In genomic region chr2:167630421-167630820, GRCm38 (mm10) we compare ENCODE assay signal across 9 mouse cellular contexts. TPM values are rescaled to one million over a fixed set of nuclear protein-coding genes. Genes with fewer than 3 reads are reported as not detected.
DNase-seq lines count a peak whose midpoint lies in the region; ATAC-seq and TF ChIP-seq lines count a peak whose summit lies in the region.
"Had no signal": no experiment of that assay in that cellular context is flagged by ENCODE, and none has a peak within 500 bp of the region (broad histone marks: within the 10 kb centered on the region; RNA-seq: fewer than 3 reads in every experiment).

No protein-coding gene starts in this region.

- in situ Hi-C loops in ES-E14 (cut with MboI; ENCODE audit: low sequenced_read_pairs in 2 of 2, unreplicated experiment in 2 of 2), result no loop called here

- no peak for ATAC-seq in heart, postnatal 0 days (ENCODE audit: insufficient read depth, low read depth)

- TF ChIP-seq CTCF in heart, adult 2 months (IDR thresholded peaks at IDR 0.05), result no peak
- TF ChIP-seq CTCF in heart, postnatal 0 days (IDR thresholded peaks at IDR 0.05; ENCODE audit: low read depth), result no peak

- WGBS in heart, adult 2 months, result 30% methylated on average over 5 of the region's 5 CpGs
- WGBS in heart, postnatal 0 days, result 41% methylated on average over 5 of the region's 5 CpGs
- WGBS in macrophage (ENCODE audit: missing documents), result 65% methylated on average over 5 of the region's 5 CpGs

- H3K4me1 ChIP-seq in heart, adult 2 months (ENCODE audit: control insufficient read depth, insufficient read depth, low read length), result peaks cover 38% of the 10 kb centered on the region
- H3K4me1 ChIP-seq in ES-E14 (ENCODE audit: control insufficient read depth in 2 of 2, insufficient read depth in 2 of 2, low read length in 2 of 2, poor library complexity in 1 of 2), result peaks cover 8 to 25% of the 10 kb centered on the region in 2 experiments
- H3K4me1 ChIP-seq in heart, postnatal 0 days (ENCODE audit: control insufficient read depth, insufficient read depth), result peaks cover 48% of the 10 kb centered on the region

- peaks cover 13% of the 10 kb centered on the region for H3K79me2 ChIP-seq in heart, adult 2 months (replicated peaks; ENCODE audit: control insufficient read depth, insufficient read depth, low read length)
- peaks cover 68% of the 10 kb centered on the region for H3K79me2 ChIP-seq in macrophage (ENCODE audit: inconsistent target)

- peak overlapping the region; percentile 93 for H3K9ac ChIP-seq in heart, adult 2 months (ENCODE audit: low read depth, low read length)
- H3K9ac ChIP-seq in ES-E14 (ENCODE audit: insufficient read depth, low read depth, low read length, poor library complexity, severe bottlenecking), result peak overlapping the region; percentile 93; the same call in 1 of the 2 replicates
- peak overlapping the region; percentile 96 for H3K9ac ChIP-seq in heart, postnatal 0 days (replicated peaks; ENCODE audit: low read depth, low read length)

- TF ChIP-seq EP300 in heart, adult 2 months (IDR thresholded peaks at IDR 0.05; ENCODE audit: insufficient read depth, low read depth, low read length), result no peak
- TF ChIP-seq EP300 in heart, postnatal 0 days (IDR thresholded peaks at IDR 0.05; ENCODE audit: low read depth), result no peak

- H3K4me3 ChIP-seq in heart, adult 2 months, result peak overlapping the region; percentile 95; the same call in 1 of the 2 replicates
- H3K4me3 ChIP-seq in ES-E14 (ENCODE audit: insufficient read depth in 1 of 2, low read depth in 1 of 2, low read length in 2 of 2, poor library complexity in 1 of 2, severe bottlenecking in 1 of 2) (peak overlapping the region; percentile 86 to 90), macrophage (ENCODE audit: inconsistent target) (peak overlapping the region; percentile 63)
- H3K4me3 ChIP-seq in heart, postnatal 0 days (ENCODE audit: low read depth, low read length), result peak overlapping the region; percentile 98

- H3K9me3 ChIP-seq in ES-E14 (ENCODE audit: control insufficient read depth, insufficient read depth, low read depth, low read length), result no peaks in the 10 kb centered on the region
- H3K9me3 ChIP-seq in heart, postnatal 0 days (replicated peaks; ENCODE audit: control insufficient read depth, low read length), result no peaks in the 10 kb centered on the region

- no peak for DNase-seq in heart, adult 2 months
- DNase-seq in heart, postnatal 10 days, result no peak
- DNase-seq in ES-E14 (ENCODE audit: low read depth, low spot score), result no peak
- DNase-seq in heart, postnatal 0 days (ENCODE audit: low spot score), result no peak
- no peak for DNase-seq in embryo, embryonic 10.5 days (ENCODE audit: low spot score)
- no peak for DNase-seq in Muller cell, postnatal 12 days (ENCODE audit: inconsistent ontology term)
- DNase-seq in adrenal gland, adult 2 months, result no peak
- DNase-seq: thymus, postnatal 4 days had no signal

- no peak for TF ChIP-seq POLR2A in heart, adult 2 months (IDR thresholded peaks at IDR 0.05; ENCODE audit: insufficient read depth, low read depth, low read length)

- H3K27me3 ChIP-seq in heart, adult 2 months (ENCODE audit: control insufficient read depth, insufficient read depth, low read length), result no peaks in the 10 kb centered on the region
- no peaks in the 10 kb centered on the region for H3K27me3 ChIP-seq in heart, postnatal 0 days (ENCODE audit: control insufficient read depth, insufficient read depth, low read length)

- H3K27ac ChIP-seq in heart, adult 2 months, result peak overlapping the region; percentile 99; the same call in 1 of the 2 replicates
- H3K27ac ChIP-seq in ES-E14 (ENCODE audit: insufficient read depth, low read depth, low read length, poor library complexity, severe bottlenecking) (no peak overlapping the region), macrophage (peak overlapping the region; percentile 33)
- H3K27ac ChIP-seq in heart, postnatal 0 days (ENCODE audit: low read depth), result peak overlapping the region; percentile 93; the same call in 1 of the 2 replicates

- intact Hi-C loops in heart, adult 2 months (cut with DNase I), result no loop called here
- intact Hi-C loops in heart, postnatal 10 days (cut with DNase I), result no loop called here

- H3K4me2 ChIP-seq in heart, postnatal 0 days (ENCODE audit: low read depth, low read length), result peak overlapping the region; percentile 98

- H3K36me3 ChIP-seq in heart, adult 2 months (ENCODE audit: control insufficient read depth, insufficient read depth, low read length), result no peaks in the 10 kb centered on the region
- H3K36me3 ChIP-seq in ES-E14 (ENCODE audit: control insufficient read depth, insufficient read depth, low read length, poor library complexity, severe bottlenecking) (peaks cover 22% of the 10 kb centered on the region; the same call in 1 of the 2 replicates), macrophage (ENCODE audit: inconsistent target) (peaks cover 7% of the 10 kb centered on the region; the same call in 1 of the 2 replicates)
- H3K36me3 ChIP-seq in heart, postnatal 0 days (replicated peaks; ENCODE audit: control insufficient read depth, insufficient read depth, low read length), result no peaks in the 10 kb centered on the region

TF ChIP-seq in ES-E14, 5 proteins besides CTCF, POLR2A, EP300 and RAD21:
- no peak for TF ChIP-seq ZNF384 (IDR thresholded peaks at IDR 0.05; ENCODE audit: low read depth, low read length)
- TF ChIP-seq MAFK (IDR thresholded peaks at IDR 0.05; ENCODE audit: insufficient read depth, low read depth, low read length), result no peak
- no peak for TF ChIP-seq HCFC1 (IDR thresholded peaks at IDR 0.05; ENCODE audit: borderline replicate concordance, insufficient read depth, low read length)
- TF ChIP-seq CHD2 (IDR thresholded peaks at IDR 0.05; ENCODE audit: low read depth, low read length), result no peak
- TF ChIP-seq ZC3H11A (IDR thresholded peaks at IDR 0.05; ENCODE audit: borderline replicate concordance, low read depth, low read length), result no peak

RNA-seq across cellular contexts. Expression of gene Ube2v1, which starts 1.5 kb away (rescaled TPM):
- 100 to 1,000 TPM; 118 to 121 TPM for total RNA-seq in heart, adult 2 months (2021)
- 98.1 and 101 TPM in 2 replicates for polyA plus RNA-seq in heart, adult 2 months (2012; rRNA removed)
- 100 to 1,000 TPM; 120 to 121 TPM for total RNA-seq in heart, postnatal 10 days (2021)
- total RNA-seq in ES-E14 (2012; rRNA removed), result 68.2 and 115 TPM in 2 replicates
- total RNA-seq in heart, postnatal 0 days (2014; rRNA removed; ENCODE audit: low replicate concordance), result 74.5 and 94.6 TPM in 2 replicates
- polyA plus RNA-seq in heart, postnatal 0 days (2015; fragmentation: Nextera tagmentation; extraction: Ambion mirVana), result 150 and 152 TPM in 2 replicates
- 10 to 100 TPM; 43.1 to 85.5 (median 59.3) TPM for total RNA-seq in macrophage (2018; cell fraction: chromatin; rRNA removed)
- 100 to 1,000 TPM; 142 to 211 (median 167) TPM for total RNA-seq in macrophage (2018; cell fraction: cytosol; rRNA removed)
- 10 to 100 TPM; 35.1 to 99.4 (median 64.2) TPM for total RNA-seq in macrophage (2018; cell fraction: nucleus; rRNA removed)
- polyA plus RNA-seq in macrophage (2018), result 152 to 209 TPM (median 172 TPM) in 3 replicates
- total RNA-seq in adrenal gland, adult 2 months (2021), result 100 to 1,000 TPM; 191 to 208 TPM
- polyA plus RNA-seq in adrenal gland, adult 2 months (2012; rRNA removed), result 94.4 and 133 TPM in 2 replicates

RNA-seq across cellular contexts. Expression of gene Gm20431, which starts 30.9 kb away (rescaled TPM):
- total RNA-seq in heart, adult 2 months (2021), result 10 to 100 TPM; 15.6 to 21.0 TPM
- polyA plus RNA-seq in heart, adult 2 months (2012; rRNA removed), result 9.7 and 16.5 TPM in 2 replicates
- 10 to 100 TPM; 21.6 to 23.2 TPM for total RNA-seq in heart, postnatal 10 days (2021)
- 21.9 and 37.4 TPM in 2 replicates for total RNA-seq in ES-E14 (2012; rRNA removed)
- 5.8 and 25.5 TPM in 2 replicates for total RNA-seq in heart, postnatal 0 days (2014; rRNA removed; ENCODE audit: low replicate concordance)
- 2.7 and 5.1 TPM in 2 replicates for polyA plus RNA-seq in heart, postnatal 0 days (2015; fragmentation: Nextera tagmentation; extraction: Ambion mirVana)
- not detected for total RNA-seq in macrophage (2018; cell fraction: chromatin; rRNA removed)
- under 1 TPM in 10 of 26 experiments, not detected in 16; 0.09 to 0.43 (median 0.13) TPM for total RNA-seq in macrophage (2018; cell fraction: cytosol; rRNA removed)
- total RNA-seq in macrophage (2018; cell fraction: nucleus; rRNA removed), result 1 to 10 TPM in 1 of 26 experiments, under 1 TPM in 2, not detected in 23; 0.35 to 1.7 (median 0.48) TPM
- not detected in 3 replicates for polyA plus RNA-seq in macrophage (2018)
- total RNA-seq in adrenal gland, adult 2 months (2021), result 10 to 100 TPM; 20.0 to 21.0 TPM
- 31.2 and 38.6 TPM in 2 replicates for polyA plus RNA-seq in adrenal gland, adult 2 months (2012; rRNA removed)

RNA-seq across cellular contexts. Expression of gene Cebpb, which starts 58.3 kb away (rescaled TPM):
- 100 to 1,000 TPM in 1 of 2 experiments, 10 to 100 TPM in 1; 88.1 to 133 TPM for total RNA-seq in heart, adult 2 months (2021)
- 30.3 and 77.8 TPM in 2 replicates for polyA plus RNA-seq in heart, adult 2 months (2012; rRNA removed)
- total RNA-seq in heart, postnatal 10 days (2021), result 100 to 1,000 TPM in 1 of 2 experiments, 10 to 100 TPM in 1; 31.0 to 100 TPM
- total RNA-seq in ES-E14 (2012; rRNA removed), result 9.1 and 11.2 TPM in 2 replicates
- 43.5 and 50.8 TPM in 2 replicates for total RNA-seq in heart, postnatal 0 days (2014; rRNA removed; ENCODE audit: low replicate concordance)
- polyA plus RNA-seq in heart, postnatal 0 days (2015; fragmentation: Nextera tagmentation; extraction: Ambion mirVana), result 4.9 and 5.8 TPM in 2 replicates
- 10 to 100 TPM; 13.7 to 87.4 (median 42.2) TPM for total RNA-seq in macrophage (2018; cell fraction: chromatin; rRNA removed)
- total RNA-seq in macrophage (2018; cell fraction: cytosol; rRNA removed), result 100 to 1,000 TPM in 12 of 26 experiments, 10 to 100 TPM in 14; 30.7 to 271 (median 98.7) TPM
- 100 to 1,000 TPM in 19 of 26 experiments, 10 to 100 TPM in 7; 25.3 to 303 (median 156) TPM for total RNA-seq in macrophage (2018; cell fraction: nucleus; rRNA removed)
- polyA plus RNA-seq in macrophage (2018), result 4.8 to 33.5 TPM (median 23.5 TPM) in 3 replicates
- 100 to 1,000 TPM; 366 to 466 TPM for total RNA-seq in adrenal gland, adult 2 months (2021)
- polyA plus RNA-seq in adrenal gland, adult 2 months (2012; rRNA removed), result 3,420 and 4,353 TPM in 2 replicates

RNA-seq across cellular contexts. Expression of gene Tmem189, which starts 59.2 kb away (rescaled TPM):
- 10 to 100 TPM; 23.0 to 26.4 TPM for total RNA-seq in heart, adult 2 months (2021)
- 53.2 and 58.4 TPM in 2 replicates for polyA plus RNA-seq in heart, adult 2 months (2012; rRNA removed)
- 10 to 100 TPM; 37.9 to 40.5 TPM for total RNA-seq in heart, postnatal 10 days (2021)
- 43.7 and 54.9 TPM in 2 replicates for total RNA-seq in ES-E14 (2012; rRNA removed)
- 76.8 and 84.3 TPM in 2 replicates for total RNA-seq in heart, postnatal 0 days (2014; rRNA removed; ENCODE audit: low replicate concordance)
- 37.6 and 39.3 TPM in 2 replicates for polyA plus RNA-seq in heart, postnatal 0 days (2015; fragmentation: Nextera tagmentation; extraction: Ambion mirVana)
- total RNA-seq in macrophage (2018; cell fraction: chromatin; rRNA removed), result 100 to 1,000 TPM in 7 of 26 experiments, 10 to 100 TPM in 19; 41.8 to 182 (median 85.4) TPM
- 100 to 1,000 TPM; 103 to 247 (median 137) TPM for total RNA-seq in macrophage (2018; cell fraction: cytosol; rRNA removed)
- 100 to 1,000 TPM in 25 of 26 experiments, 10 to 100 TPM in 1; 73.5 to 264 (median 143) TPM for total RNA-seq in macrophage (2018; cell fraction: nucleus; rRNA removed)
- polyA plus RNA-seq in macrophage (2018), result 165 to 276 TPM (median 174 TPM) in 3 replicates
- 10 to 100 TPM; 29.9 to 30.1 TPM for total RNA-seq in adrenal gland, adult 2 months (2021)
- 72.0 and 77.3 TPM in 2 replicates for polyA plus RNA-seq in adrenal gland, adult 2 months (2012; rRNA removed)
